Mouse (Mus musculus) stomach, postnatal 0 days (tissue): ENCODE data around the gene Angptl4.

Experiments used
- CTCF ChIP-seq: IDR thresholded peaks from 2 replicates; pipeline ENCODE4 v1.5.1; 2016; ENCODE audit warnings: antibody characterized with exemption, low read depth, mild to moderate bottlenecking, moderate library complexity
- EP300 ChIP-seq: optimal IDR thresholded peaks from 2 replicates; pipeline ENCODE3; 2016; ENCODE audit warnings: antibody characterized with exemption

DNA sequence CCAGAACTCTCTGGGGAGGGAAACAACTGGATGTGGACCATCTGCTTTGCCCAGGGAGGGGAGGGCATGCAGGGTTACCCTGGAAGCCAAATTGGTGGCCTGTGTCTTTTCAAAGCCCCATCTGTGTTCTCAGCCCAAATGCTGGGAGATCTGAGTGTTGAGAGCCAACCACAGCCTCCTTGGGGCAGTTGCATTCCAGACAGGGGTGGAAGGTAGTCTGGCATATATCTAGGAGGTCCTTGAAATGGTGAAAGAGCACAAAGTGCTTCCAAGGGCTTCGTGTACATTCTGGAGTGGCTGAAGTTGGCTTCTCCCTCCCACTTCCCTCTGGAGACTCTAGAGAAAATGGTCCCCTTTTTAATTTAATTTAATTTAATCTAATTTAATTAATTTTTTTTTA lies 23.1 kb upstream of the Angptl4 start:
- TF ChIP-seq EP300 (no peak), CTCF (no peak)
